Mouse (Mus musculus) embryonic facial prominence, embryonic 10.5 days (tissue): Measurements from ENCODE around the gene Vav2. TPM values are rescaled to one million over a fixed set of nuclear protein-coding genes. Genes with fewer than 3 reads are reported as not detected.
A peak's percentile ranks its signal among the peaks of the same experiment; 100 is the strongest.

Experiments
- DNase-seq: peaks from one replicate; pipeline ENCODE4 v3.0.0-alpha.2; 2017; ENCODE audit warnings: low spot score
- H3K27ac ChIP-seq: fragments of 300-500 bp; sonication (generic); replicated peaks from 2 replicates; pipeline ENCODE4 v1.5.1; 2016; ENCODE audit warnings: mild to moderate bottlenecking
- H3K27me3 ChIP-seq: fragments of 300-500 bp; sonication (generic); replicated peaks from 2 replicates; pipeline ENCODE4 v1.6.1; 2016; ENCODE audit warnings: low read depth, mild to moderate bottlenecking; ENCODE audit not compliant: poor library complexity, severe bottlenecking
- H3K36me3 ChIP-seq: fragments of 300-500 bp; sonication (generic); replicated peaks from 2 replicates; pipeline ENCODE4 v1.6.1; 2016; ENCODE audit warnings: mild to moderate bottlenecking, moderate library complexity
- H3K4me1 ChIP-seq: fragments of 300-500 bp; sonication (generic); 2 replicates; pipeline ENCODE4 v1.6.1; 2016
- H3K4me3 ChIP-seq: fragments of 300-500 bp; sonication (generic); 2 replicates; pipeline ENCODE4 v1.5.1; 2016; ENCODE audit warnings: mild to moderate bottlenecking, moderate library complexity
- H3K9me3 ChIP-seq: fragments of 300-500 bp; sonication (generic); 2 replicates; pipeline ENCODE4 v1.6.1; 2016; ENCODE audit warnings: mild to moderate bottlenecking
- WGBS: fragments of 180-500 bp; shearing (Covaris S2); methylation state at CpG from one replicate; pipeline ENCODE4 v1.1.7; 2016; 5-methylcytosine and 5-hydroxymethylcytosine counted together
- polyA plus RNA-seq: library from polyadenylated mRNA; unstranded; fragments of >200 nt; fragmentation: Nextera tagmentation; extraction: Ambion mirVana; gene quantifications from 2 replicates; pipeline ENCODE4 v1.2.1, GENCODE M21; 2016

Vav2 gene
- polyA plus RNA-seq, 1 experiment from 2014 or later: 10.3 TPM

- no peaks in the 10 kb centered on the region for H3K27me3 ChIP-seq
- peak overlapping the region; percentile 70 for H3K27ac ChIP-seq
- peaks cover 91% of the 10 kb centered on the region for H3K4me1 ChIP-seq
- no peaks in the 10 kb centered on the region for H3K9me3 ChIP-seq
- peak; percentile 33 for DNase-seq
- peak overlapping the region; percentile 37; the same call in 1 of the 2 replicates for H3K4me3 ChIP-seq
- H3K36me3 ChIP-seq: no peaks in the 10 kb centered on the region
- WGBS: 27% methylated on average over 16 of the region's 16 CpGs
Observed at GRCm38 (mm10) chr2:27413936-27414657, 12.7 kb downstream of the Vav2 start.

- Histone ChIP-seq H3K27ac (peak overlapping the region; percentile 70), H3K27me3 (no peaks in the 10 kb centered on the region), H3K4me3 (peak overlapping the region; percentile 37; the same call in 1 of the 2 replicates), H3K9me3 (no peaks in the 10 kb centered on the region), H3K36me3 (no peaks in the 10 kb centered on the region), H3K4me1 (peaks cover 91% of the 10 kb centered on the region)
- WGBS: 25% methylated on average over 2 of the region's 2 CpGs
- no peak for DNase-seq
Observed at GRCm38 (mm10) chr2:27413582-27413935, 13.3 kb downstream of the Vav2 start.

GRCm38 (mm10) chr2:27412245-27412800, 14.5 kb downstream of the Vav2 start:
- peaks cover 91% of the 10 kb centered on the region for H3K4me1 ChIP-seq
- WGBS: 10% methylated on average over 7 of the region's 7 CpGs
- no peak for DNase-seq

DNA sequence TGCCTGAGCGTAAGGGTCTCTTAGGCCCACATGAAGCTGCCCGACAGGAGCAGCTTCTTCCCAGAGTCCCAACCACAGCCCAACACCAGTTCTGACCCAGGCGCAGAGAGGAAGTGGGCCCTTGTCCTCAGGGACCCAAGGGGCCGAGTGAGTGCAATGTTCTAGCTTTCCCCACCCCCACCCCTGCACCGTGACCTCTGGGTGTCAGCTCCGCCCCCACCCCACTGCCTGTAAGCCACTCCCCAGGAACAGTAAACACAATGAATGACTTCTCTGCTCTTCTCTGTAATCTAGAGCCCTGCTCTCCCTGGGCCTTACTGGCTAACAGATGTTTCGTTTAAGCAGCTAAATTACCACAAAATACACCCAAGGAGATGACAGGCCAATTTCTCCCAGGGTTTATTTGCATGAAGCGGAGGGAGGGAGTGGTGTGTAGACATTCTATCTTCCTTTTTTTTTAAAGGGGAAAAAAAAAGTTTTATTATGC, 15.1 kb downstream of the Vav2 start:
- H3K4me1 ChIP-seq: peaks cover 91% of the 10 kb centered on the region
- H3K4me3 ChIP-seq: peak overlapping the region; percentile 32
- no peaks in the 10 kb centered on the region for H3K27me3 ChIP-seq
- no peaks in the 10 kb centered on the region for H3K36me3 ChIP-seq
- H3K9me3 ChIP-seq: no peaks in the 10 kb centered on the region
- peak overlapping the region; percentile 83 for H3K27ac ChIP-seq
- 13% methylated on average over 8 of the region's 8 CpGs for WGBS
- DNase-seq: peak; percentile 71

More at GRCm38 (mm10) chr2:27412245-27412800, 14.5 kb downstream of the Vav2 start:
- no peaks in the 10 kb centered on the region for H3K36me3 ChIP-seq
- H3K27me3 ChIP-seq: no peaks in the 10 kb centered on the region
- H3K27ac ChIP-seq: peak overlapping the region; percentile 83
- H3K4me3 ChIP-seq: peak overlapping the region; percentile 32; the same call in 1 of the 2 replicates
- H3K9me3 ChIP-seq: no peaks in the 10 kb centered on the region

- Histone ChIP-seq H3K27ac (peak overlapping the region; percentile 83), H3K4me1 (peaks cover 90% of the 10 kb centered on the region), H3K9me3 (no peaks in the 10 kb centered on the region), H3K4me3 (no peak overlapping the region), H3K36me3 (no peaks in the 10 kb centered on the region), H3K27me3 (no peaks in the 10 kb centered on the region)
- DNase-seq: no peak
- WGBS: 91% methylated on average over 6 of the region's 6 CpGs
Observed at GRCm38 (mm10) chr2:27410518-27411140, 16.2 kb downstream of the Vav2 start.

DNA sequence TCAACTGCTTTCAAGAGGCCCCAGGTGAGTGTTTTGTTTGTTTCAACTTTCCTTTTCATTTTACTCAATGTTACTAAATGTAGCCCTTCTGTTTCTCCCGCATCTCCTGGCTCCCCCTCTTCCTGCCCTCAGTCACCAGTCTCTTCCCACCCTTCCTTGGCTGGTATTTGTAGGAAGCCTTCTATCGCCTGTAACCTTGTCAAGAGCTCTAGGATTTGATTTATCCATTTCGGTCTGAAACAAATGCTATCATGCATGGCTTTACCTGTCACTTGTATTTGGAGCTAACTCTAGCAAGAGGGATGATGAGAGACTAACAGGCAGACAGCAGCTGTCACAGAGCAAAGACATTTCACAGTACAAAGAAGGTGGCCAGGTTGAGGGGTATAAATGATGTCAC, 18.6 kb downstream of the Vav2 start:
- no peak overlapping the region for H3K27ac ChIP-seq
- DNase-seq: no peak
- H3K4me1 ChIP-seq: peaks cover 89% of the 10 kb centered on the region
- 74% methylated on average over 3 of the region's 3 CpGs for WGBS
- no peaks in the 10 kb centered on the region for H3K9me3 ChIP-seq
- no peaks in the 10 kb centered on the region for H3K27me3 ChIP-seq
- H3K4me3 ChIP-seq: no peak overlapping the region
- no peaks in the 10 kb centered on the region for H3K36me3 ChIP-seq

DNA sequence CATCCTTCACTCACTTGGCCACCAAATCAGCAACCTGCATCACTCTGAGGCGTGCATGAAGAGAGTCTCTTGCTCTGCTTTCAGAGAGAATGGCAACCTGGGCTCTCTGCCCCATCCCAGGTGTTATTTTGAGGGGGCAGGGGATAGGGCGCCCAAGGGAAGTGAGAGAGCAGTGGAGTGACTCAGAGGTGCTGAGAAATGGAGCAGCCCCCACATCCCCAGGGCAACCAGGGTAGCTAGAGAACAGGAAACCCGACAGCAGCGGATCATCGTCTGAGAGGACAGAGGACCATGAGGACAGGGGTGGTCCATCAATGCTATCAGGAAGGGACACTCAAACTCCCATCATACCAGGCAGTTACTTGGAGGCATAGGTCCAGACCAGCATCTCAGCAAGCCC, 19.9 kb downstream of the Vav2 start:
- H3K27me3 ChIP-seq: no peaks in the 10 kb centered on the region
- H3K36me3 ChIP-seq: no peaks in the 10 kb centered on the region
- H3K4me1 ChIP-seq: peaks cover 76% of the 10 kb centered on the region
- DNase-seq: no peak
- H3K27ac ChIP-seq: no peak overlapping the region
- WGBS: 79% methylated on average over 5 of the region's 5 CpGs
- H3K4me3 ChIP-seq: no peak overlapping the region
- H3K9me3 ChIP-seq: no peaks in the 10 kb centered on the region

DNA sequence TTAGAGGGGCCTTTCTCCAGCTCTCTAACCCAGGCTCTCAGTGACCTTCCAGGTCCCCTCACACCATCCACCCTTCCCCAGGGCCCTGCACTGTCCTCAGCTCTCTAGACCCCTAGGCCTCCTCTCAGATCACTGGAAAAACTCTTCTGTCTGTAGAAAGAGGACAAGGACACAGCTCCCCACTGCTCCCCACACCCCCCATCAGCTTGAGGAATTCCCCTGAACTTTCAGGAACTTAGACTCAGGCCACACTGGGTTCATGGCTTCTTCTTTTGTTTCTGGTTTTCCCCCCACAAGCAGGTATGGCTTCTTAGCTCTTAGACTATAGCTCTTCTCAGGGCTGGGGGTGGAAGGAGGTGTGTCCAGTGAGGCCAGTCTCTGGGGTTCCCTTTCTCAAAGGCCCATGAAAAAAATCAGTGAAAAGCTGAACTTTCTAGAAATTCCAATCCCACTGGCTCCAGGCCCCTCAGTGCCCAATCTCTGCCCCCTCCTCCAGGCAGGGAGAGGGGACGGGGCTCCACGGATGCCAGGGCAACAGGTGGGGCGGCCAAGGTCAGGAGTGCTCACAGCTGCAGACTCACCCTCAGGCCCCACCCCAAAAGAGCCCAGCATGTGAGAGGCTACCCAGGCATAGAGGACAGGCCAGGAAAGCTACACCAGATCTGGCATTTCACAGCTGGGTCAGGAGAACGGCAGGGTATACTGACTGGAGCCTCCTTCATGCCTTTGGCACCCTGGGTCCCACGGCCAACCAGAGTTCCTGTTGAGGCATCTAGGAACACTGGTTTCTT, 21.5 kb downstream of the Vav2 start:
- no peak for DNase-seq
- H3K36me3 ChIP-seq: peaks cover under 1% of the 10 kb centered on the region; the same call in 1 of the 2 replicates
- H3K4me3 ChIP-seq: no peak overlapping the region
- WGBS: 52% methylated on average over 5 of the region's 5 CpGs
- no peaks in the 10 kb centered on the region; the same call in 1 of the 2 replicates for H3K9me3 ChIP-seq
- H3K4me1 ChIP-seq: peaks cover 62% of the 10 kb centered on the region
- H3K27ac ChIP-seq: peak overlapping the region; percentile 72
- no peaks in the 10 kb centered on the region for H3K27me3 ChIP-seq

DNA sequence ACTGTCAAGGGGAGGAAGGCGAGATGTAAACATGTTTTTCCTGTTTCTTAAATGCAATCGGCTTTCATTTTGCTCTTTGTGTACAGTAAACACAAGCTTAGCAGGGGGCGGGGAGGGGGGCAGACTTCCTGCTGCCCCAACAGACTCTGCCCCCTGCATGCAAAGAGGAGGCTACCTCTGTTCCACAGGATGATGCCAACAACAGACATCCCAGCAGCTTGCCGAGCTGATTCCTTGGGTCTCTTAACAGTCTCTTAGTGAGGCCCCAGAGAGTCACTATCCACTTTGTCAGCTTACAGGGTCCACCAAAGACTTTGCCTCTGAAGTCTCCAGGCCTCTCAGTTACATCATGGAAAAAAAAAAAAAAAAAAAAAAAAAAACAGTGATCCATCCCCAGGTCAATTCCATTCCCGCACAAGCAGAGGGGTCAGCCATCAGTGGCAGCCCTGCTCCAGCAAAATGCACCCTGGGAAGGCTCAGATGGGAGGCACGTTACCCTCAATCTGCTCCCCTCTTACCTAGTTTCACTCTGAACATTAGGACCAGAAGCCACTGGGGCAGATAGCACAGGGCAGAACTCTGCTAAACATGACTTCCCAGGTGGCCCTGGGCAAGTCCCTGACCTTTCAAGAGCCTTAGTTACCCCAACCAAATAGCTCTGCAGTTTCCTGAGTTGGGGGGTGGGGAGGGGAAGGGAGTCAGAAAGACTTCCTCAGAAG, 22.3 kb downstream of the Vav2 start:
- no peaks in the 10 kb centered on the region for H3K27me3 ChIP-seq
- WGBS: 44% methylated on average over 6 of the region's 6 CpGs
- peak overlapping the region; percentile 72 for H3K27ac ChIP-seq
- H3K4me3 ChIP-seq: no peak overlapping the region
- DNase-seq: no peak
- peaks cover 59% of the 10 kb centered on the region for H3K4me1 ChIP-seq
- peaks cover 8% of the 10 kb centered on the region for H3K36me3 ChIP-seq
- H3K9me3 ChIP-seq: peaks cover 3% of the 10 kb centered on the region; the same call in 1 of the 2 replicates

DNA sequence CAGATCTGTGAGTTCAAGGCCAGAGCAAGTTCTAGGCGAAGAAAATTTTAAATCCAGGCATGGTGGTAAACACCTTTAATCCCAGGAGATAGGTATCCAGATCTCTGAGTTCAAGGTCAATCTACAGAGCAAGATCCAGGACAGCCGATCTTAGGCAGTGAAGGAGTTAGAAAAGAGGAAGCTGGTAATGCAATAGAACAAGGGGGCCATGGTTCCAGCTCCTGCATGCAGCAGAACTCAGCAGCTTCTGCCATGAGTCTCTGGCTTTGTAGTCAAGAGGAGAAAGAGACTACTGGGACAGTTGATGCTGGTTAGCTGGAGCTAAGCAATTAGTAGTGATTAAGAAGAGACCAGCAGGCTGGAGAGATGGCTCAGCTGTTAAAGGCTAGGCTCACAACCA, 25.3 kb downstream of the Vav2 start:
- peaks cover 9% of the 10 kb centered on the region for H3K9me3 ChIP-seq
- 85% methylated on average over 2 of the region's 2 CpGs for WGBS
- H3K4me3 ChIP-seq: no peak overlapping the region
- H3K27me3 ChIP-seq: no peaks in the 10 kb centered on the region
- DNase-seq: no peak
- H3K4me1 ChIP-seq: peaks cover 48% of the 10 kb centered on the region
- no peak overlapping the region for H3K27ac ChIP-seq
- peaks cover 17% of the 10 kb centered on the region for H3K36me3 ChIP-seq

DNA sequence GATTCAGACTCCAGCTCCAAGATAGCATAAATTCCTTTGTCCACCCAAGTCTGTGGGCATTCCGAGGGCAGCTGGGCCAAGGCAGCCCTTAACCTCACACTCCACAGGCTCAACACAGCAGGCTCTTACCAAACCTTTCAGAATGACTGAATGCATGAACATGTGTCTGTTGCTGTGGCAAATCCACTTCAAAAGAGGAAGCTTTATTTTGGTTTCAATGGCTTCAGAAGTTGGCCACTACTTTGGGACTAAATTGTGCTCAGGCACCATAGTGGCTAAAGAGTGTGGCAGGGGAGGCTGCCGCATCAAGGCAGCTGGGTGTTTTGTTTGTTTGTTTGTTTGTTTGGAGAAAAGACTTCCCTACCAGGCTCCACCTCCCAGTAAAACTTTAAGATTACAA, 26.8 kb downstream of the Vav2 start:
- Histone ChIP-seq H3K27ac (no peak overlapping the region), H3K4me1 (peaks cover 49% of the 10 kb centered on the region)
- 98% methylated on average over 2 of the region's 2 CpGs for WGBS

More for the DNA sequence above, 26.8 kb downstream of the Vav2 start:
- Histone ChIP-seq H3K9me3 (peaks cover 9% of the 10 kb centered on the region), H3K4me3 (no peak overlapping the region), H3K27me3 (no peaks in the 10 kb centered on the region), H3K36me3 (peaks cover 17% of the 10 kb centered on the region)
- DNase-seq: no peak
